Mouse (Mus musculus) cortical plate, adult 2 months (tissue): ENCODE measurements around the gene Krtap6-1. TPM values are rescaled to one million over a fixed set of nuclear protein-coding genes. Genes with fewer than 3 reads are reported as not detected.
"Not testable (repeated sequence)": the region's sequence is repeated elsewhere in the genome, so short reads cannot be mapped to it uniquely, and the experiment has no call there.

Experiments used
- H3K27ac ChIP-seq: fragments of 200-500 bp; 2 replicates; pipeline ENCODE4 v1.5.1; 2012; ENCODE audit warnings: low read length, control low read depth, inconsistent platforms; ENCODE audit not compliant: insufficient read depth
- H3K4me1 ChIP-seq: fragments of 200-500 bp; 2 replicates; pipeline ENCODE4 v1.6.1; 2011; ENCODE audit warnings: low read length; ENCODE audit not compliant: control insufficient read depth, insufficient read depth
- H3K4me3 ChIP-seq: fragments of 200-500 bp; 2 replicates; pipeline ENCODE4 v1.5.1; 2011; ENCODE audit warnings: mild to moderate bottlenecking, low read length, control low read depth; ENCODE audit not compliant: insufficient read depth
- CTCF ChIP-seq: fragments of 200-500 bp; IDR thresholded peaks from 2 replicates; pipeline ENCODE4 v1.5.1; 2011; ENCODE audit warnings: mild to moderate bottlenecking, control low read depth, low read length; ENCODE audit not compliant: insufficient read depth; ENCODE audit errors: extremely low read depth
- POLR2A ChIP-seq: fragments of 200-500 bp; IDR thresholded peaks from 2 replicates; pipeline ENCODE4 v1.6.1; 2011; ENCODE audit warnings: mild to moderate bottlenecking, low read length, control low read depth; ENCODE audit not compliant: insufficient read depth; ENCODE audit errors: extremely low read depth
- polyA plus RNA-seq: library from polyadenylated mRNA; depleted of rRNA; stranded (reverse); fragments of >200 nt; gene quantifications from 2 replicates; pipeline ENCODE4 v1.2.3, GENCODE M21; 2012; rRNA removed

Gene Krtap6-1
- polyA plus RNA-seq = not detected in 2 replicates

DNA sequence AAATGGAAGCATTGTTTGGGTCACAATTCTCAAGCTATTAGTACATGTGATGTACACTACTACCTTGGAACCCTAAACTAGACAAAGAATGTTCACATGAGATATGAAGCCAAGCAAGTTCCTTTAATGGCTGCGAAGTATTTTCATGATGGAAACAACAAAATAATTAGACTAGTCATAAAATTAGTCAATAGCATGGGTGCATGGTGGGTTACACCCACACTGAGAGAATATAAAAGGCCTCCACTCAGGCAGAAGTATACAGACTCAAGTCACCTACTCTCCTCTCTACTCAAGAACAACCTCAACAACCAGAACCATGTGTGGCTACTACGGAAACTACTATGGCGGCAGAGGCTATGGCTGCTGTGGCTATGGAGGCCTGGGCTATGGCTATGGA is at the start of gene Krtap6-1:
Gene Krtap6-1 (plus strand): TSS at position 301 of the 400 bp plus-strand sequence.
- H3K4me3 ChIP-seq, H3K4me1 ChIP-seq, H3K27ac ChIP-seq: not testable (repeated sequence)

DNA sequence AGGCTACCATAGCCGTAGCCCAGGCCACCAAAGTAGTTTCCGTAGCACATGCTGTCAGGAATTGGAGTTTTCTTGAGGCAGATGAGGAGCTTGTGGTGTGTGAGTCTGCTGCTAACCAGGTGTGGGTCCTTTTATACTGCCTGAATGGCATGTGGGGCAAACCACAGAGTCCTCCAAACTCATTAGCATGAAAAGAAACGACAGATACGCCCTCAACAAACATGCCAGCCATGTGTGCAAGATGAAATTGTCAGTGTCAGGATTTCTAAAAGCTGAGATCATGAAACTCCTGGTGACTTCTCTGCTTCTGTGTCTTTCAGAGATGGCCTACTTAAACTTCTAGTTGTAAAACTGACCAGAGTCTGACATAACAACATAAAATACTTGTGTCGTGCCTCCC is 20.8 kb upstream of the Krtap6-1 start, which contains the start of gene Krtap22-2:
Gene Krtap22-2 (minus strand): TSS at position 101 of the 400 bp plus-strand sequence.
- H3K27ac ChIP-seq = no peak within 1 kb of the TSS
- H3K4me3 ChIP-seq = no peak within 1 kb of the TSS
- H3K4me1 ChIP-seq = no peaks in the 10 kb centered on the region
- no peak for TF ChIP-seq POLR2A
- TF ChIP-seq CTCF = no peak

DNA sequence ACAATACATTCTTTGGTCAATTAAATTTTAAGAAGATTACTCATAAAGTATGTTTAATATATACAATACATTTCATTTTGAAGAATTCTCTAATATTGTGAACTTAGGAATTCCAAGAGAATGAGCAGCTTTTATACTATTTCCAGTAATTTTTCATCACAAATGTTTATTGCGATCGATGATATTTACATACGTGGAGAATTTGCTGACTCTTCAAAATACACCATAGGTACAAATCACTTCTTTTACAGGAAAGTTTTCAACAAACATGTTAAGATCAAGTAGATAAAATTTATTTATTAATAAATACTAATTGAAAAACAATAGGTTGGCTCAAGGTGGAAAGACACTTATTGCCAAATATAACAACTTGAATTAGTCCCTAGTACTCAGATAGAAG is 17.5 kb upstream of the Krtap6-1 start:
- Histone ChIP-seq H3K4me3 (no peak overlapping the region), H3K4me1 (no peaks in the 10 kb centered on the region), H3K27ac (no peak overlapping the region)
- TF ChIP-seq CTCF (no peak), POLR2A (no peak)

GRCm38 (mm10) chr16:89014984-89015383 is 16.5 kb upstream of the Krtap6-1 start, which contains the start of gene Gm10229:
Gm10229 (plus strand) TSS chr16:89015284.
- H3K27ac ChIP-seq, H3K4me3 ChIP-seq, H3K4me1 ChIP-seq: not testable (repeated sequence)

DNA sequence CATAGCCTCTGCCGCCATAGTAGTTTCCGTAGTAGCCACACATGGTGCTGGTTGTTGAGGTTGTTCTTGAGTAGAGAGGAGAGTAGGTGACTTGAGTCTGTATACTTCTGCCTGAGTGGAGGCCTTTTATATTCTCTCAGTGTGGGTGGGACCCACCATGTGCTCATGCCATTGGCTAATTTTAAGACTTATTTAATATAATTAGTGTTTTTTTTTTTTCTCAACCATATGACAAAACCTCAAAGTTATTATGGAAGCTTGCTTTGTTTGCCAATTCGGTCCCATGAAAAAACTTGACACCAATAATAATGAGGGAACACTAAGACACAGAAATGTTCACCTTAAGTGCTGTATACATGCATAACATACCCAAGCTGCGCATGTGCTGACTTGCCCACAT is 9.9 kb downstream of the Krtap6-1 start, which contains the start of gene Gm10228:
Gene Gm10228 (minus strand): TSS at position 101 of the 400 bp plus-strand sequence.
- H3K4me3 ChIP-seq, H3K4me1 ChIP-seq: not testable (repeated sequence)

DNA sequence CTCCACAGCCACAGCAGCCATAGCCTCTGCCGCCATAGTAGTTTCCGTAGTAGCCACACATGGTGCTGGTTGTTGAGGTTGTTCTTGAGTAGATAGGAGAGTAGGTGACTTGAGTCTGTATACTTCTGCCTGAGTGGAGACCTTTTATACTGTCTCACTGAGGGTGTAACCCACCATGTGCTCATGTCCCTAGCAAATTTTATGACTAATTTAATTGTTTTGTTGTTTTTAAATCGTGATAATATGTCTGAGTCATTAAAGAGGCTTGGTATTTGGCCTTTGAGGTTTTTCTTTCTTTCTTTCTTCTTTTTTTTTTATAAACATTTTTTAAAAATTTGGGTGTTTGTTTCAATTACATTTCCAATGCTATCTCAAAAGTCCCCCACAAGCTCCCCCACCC is 16.3 kb downstream of the Krtap6-1 start, which contains the start of gene Krtap6-5:
Gene Krtap6-5 (minus strand): TSS at position 101 of the 400 bp plus-strand sequence.
- no peak for TF ChIP-seq CTCF
- no peak for TF ChIP-seq POLR2A

More for the DNA sequence above, 9.9 kb downstream of the Krtap6-1 start, which contains the start of gene Gm10228:
- H3K27ac ChIP-seq = not testable (repeated sequence)

GRCm38 (mm10) chr16:89063902-89064301 is 32.4 kb downstream of the Krtap6-1 start, which contains the start of gene 1110025L11Rik:
1110025L11Rik (minus strand) TSS chr16:89064002.
- not testable (repeated sequence) for H3K4me1 ChIP-seq, H3K4me3 ChIP-seq, H3K27ac ChIP-seq

More for the DNA sequence above, 16.3 kb downstream of the Krtap6-1 start, which contains the start of gene Krtap6-5:
- Histone ChIP-seq H3K4me1 (no peaks in the 10 kb centered on the region), H3K27ac (no peak within 1 kb of the TSS), H3K4me3 (no peak within 1 kb of the TSS)

DNA sequence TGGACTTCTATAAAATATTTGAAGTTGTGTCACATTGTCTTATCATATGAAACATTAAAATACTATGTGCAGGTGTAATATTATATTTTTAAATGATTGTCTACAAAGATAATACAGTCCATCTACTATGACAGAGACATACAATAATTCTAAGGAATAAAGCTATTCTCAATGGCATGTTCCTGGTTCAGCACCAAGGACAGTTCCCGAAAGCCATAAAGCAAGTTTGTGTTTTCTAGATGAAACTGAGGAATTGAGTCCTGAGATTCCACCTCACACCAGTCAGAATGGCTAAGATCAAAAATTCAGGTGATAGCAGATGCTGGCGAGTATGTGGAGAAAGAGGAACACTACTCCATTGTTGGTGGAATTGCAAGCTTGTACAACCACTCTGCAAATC is 39.5 kb downstream of the Krtap6-1 start:
- H3K4me3 ChIP-seq, H3K4me1 ChIP-seq, H3K27ac ChIP-seq: not testable (repeated sequence)

Other genes with a start within 250 kb of the Krtap6-1 start
- gene Gm20741, start 219.5 kb upstream of the Krtap6-1 start, polyA plus RNA-seq = not detected in 2 replicates
- gene Krtap15, start 211.5 kb upstream of the Krtap6-1 start, polyA plus RNA-seq = not detected in 2 replicates
- gene Krtap14, start 205.6 kb upstream of the Krtap6-1 start, polyA plus RNA-seq = not detected in 2 replicates
- gene Krtap19-1, start 162.3 kb upstream of the Krtap6-1 start, polyA plus RNA-seq = not detected in 2 replicates
- gene Krtap19-2, start 157.4 kb upstream of the Krtap6-1 start, polyA plus RNA-seq = not detected in 2 replicates
- gene Krtap19-3, start 153.7 kb upstream of the Krtap6-1 start, polyA plus RNA-seq = not detected in 2 replicates
- not detected in 2 replicates for gene Krtap19-4, start 146.6 kb upstream of the Krtap6-1 start, polyA plus RNA-seq
- gene Krtap19-5, start 135.2 kb upstream of the Krtap6-1 start, polyA plus RNA-seq = not detected in 2 replicates
- not detected in 2 replicates for gene Krtap19-9b, start 99.4 kb upstream of the Krtap6-1 start, polyA plus RNA-seq
- gene Krtap16-3, start 68.8 kb upstream of the Krtap6-1 start, polyA plus RNA-seq = not detected in 2 replicates
- not detected in 2 replicates for gene Krtap22-2, start 20.9 kb upstream of the Krtap6-1 start, polyA plus RNA-seq
- gene Gm10229, start 16.4 kb upstream of the Krtap6-1 start, polyA plus RNA-seq = not detected in 2 replicates
- not detected in 2 replicates for gene Gm10228, start 9.8 kb downstream of the Krtap6-1 start, polyA plus RNA-seq
- not detected in 2 replicates for gene Krtap6-5, start 16.2 kb downstream of the Krtap6-1 start, polyA plus RNA-seq
- gene 1110025L11Rik, start 32.3 kb downstream of the Krtap6-1 start, polyA plus RNA-seq = not detected in 2 replicates
- gene Krtap6-3, start 52.3 kb downstream of the Krtap6-1 start, polyA plus RNA-seq = not detected in 2 replicates
- not detected in 2 replicates for gene Gm6358, start 109.2 kb downstream of the Krtap6-1 start, polyA plus RNA-seq
- not detected in 2 replicates for gene Gm10061, start 119.4 kb downstream of the Krtap6-1 start, polyA plus RNA-seq
- not detected in 2 replicates for gene Gm9789, start 126.3 kb downstream of the Krtap6-1 start, polyA plus RNA-seq
- gene Gm7735, start 137.8 kb downstream of the Krtap6-1 start, polyA plus RNA-seq = not detected in 2 replicates
- gene 1110057P08Rik, start 143.0 kb downstream of the Krtap6-1 start, polyA plus RNA-seq = not detected in 2 replicates
- not detected in 2 replicates for gene Krtap20-2, start 174.2 kb downstream of the Krtap6-1 start, polyA plus RNA-seq